Mouse (Mus musculus) kidney, adult 2 months (tissue): ENCODE results near the gene Mcu.

Experiments used
- CTCF ChIP-seq: fragments of 200-500 bp; conservative IDR thresholded peaks from 2 replicates; pipeline ENCODE4 v1.5.1; 2011; ENCODE audit warnings: low read depth, mild to moderate bottlenecking, control low read depth, low read length, moderate library complexity, mixed read lengths; ENCODE audit not compliant: insufficient read depth, insufficient read length
- POLR2A ChIP-seq: fragments of 200-500 bp; IDR thresholded peaks from one replicate; pipeline ENCODE4 v1.6.1; 2011; ENCODE audit warnings: low read depth, low read length, control low read depth

DNA sequence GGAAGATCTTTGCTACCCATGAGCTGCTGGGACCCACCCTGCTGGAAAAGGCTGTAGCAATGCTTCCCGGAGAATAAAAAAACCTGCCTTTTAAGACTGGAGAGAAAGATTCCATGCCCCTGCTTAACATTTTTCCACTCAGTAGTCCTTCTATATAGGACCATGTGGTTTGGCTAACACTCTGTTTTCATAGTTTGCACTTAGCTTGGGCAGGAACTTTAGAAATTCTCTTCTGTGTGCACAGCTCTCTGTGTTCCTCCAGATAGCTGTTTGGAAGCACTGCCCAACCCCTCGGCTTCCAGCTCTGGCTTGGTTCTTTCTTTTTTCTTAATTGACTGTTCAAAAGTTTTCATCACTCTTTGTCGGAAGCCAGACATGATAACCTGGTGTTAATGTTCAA, 199.9 kb downstream of the Mcu start:
- TF ChIP-seq CTCF (no peak), POLR2A (no peak)
